Mouse (Mus musculus) spleen, postnatal 14 days (tissue): ENCODE results near the gene Scaf8.
A peak's percentile ranks its signal among the peaks of the same experiment; 100 is the strongest.
"Not testable (repeated sequence)": the region's sequence is repeated elsewhere in the genome, so short reads cannot be mapped to it uniquely, and the experiment has no call there.

Source experiments
- DNase-seq, 2 experiments: peaks; one replicate each; pipeline ENCODE4 v3.0.0; 2021 to 2022; ENCODE audit warnings: low spot score in 2 of 2

Gene Scaf8

DNA sequence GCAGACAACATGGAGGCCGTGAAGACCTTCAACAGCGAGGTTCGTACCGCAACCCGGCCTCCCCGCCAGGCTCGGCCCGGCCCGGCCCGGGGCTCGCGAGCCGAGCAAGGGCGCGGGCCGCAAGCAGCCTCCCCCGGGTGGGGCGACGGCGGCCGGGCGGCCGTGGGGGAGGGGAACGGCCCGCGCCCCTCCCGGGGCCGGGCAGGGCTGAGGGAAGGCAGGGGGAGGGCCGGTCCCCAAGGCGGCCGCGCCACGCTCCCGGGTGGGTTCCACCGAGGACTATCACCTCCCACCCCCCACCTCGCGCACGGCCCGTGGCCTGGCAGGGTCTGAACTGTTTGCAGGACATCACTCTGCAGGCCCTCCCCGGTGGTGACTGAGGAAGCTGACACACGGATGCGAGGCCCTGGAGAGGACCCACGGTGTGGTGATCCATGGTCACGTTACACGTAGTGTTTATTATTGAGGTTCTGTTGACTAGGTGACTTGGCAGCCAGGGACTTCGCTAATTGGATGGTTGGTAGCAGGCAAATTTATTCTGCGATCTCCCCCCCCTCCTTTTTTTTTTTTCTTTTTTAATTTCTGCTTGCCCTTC is 705 bp downstream of the Scaf8 start:
- DNase-seq: peak; percentile 29 to 49

- DNase-seq: not testable (repeated sequence)
Measured at GRCm38 (mm10) chr17:3120949-3121348, 6.2 kb downstream of the Scaf8 start.

GRCm38 (mm10) chr17:3123581-3123980 is 8.8 kb downstream of the Scaf8 start:
- not testable (repeated sequence) for DNase-seq

DNA sequence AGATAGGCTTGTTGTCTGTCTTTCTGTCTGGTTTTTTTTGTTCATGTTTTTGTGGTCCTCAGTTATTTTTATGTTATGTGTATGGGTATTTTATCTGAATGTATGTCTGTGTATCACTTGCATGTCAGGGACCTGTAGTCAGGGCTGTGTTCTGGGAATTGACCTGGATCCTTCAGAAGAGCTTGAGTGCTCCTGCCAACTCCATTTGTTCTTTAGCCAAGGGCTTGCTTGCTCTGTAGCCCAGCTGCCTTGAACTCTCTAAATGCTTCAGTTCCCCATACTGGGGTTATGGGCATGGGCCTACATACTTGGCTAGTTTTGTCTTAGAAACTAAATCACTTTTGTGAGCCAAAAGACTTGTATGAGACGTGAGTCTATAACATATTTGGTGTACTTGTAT is 13.9 kb downstream of the Scaf8 start:
- DNase-seq: no peak

DNA sequence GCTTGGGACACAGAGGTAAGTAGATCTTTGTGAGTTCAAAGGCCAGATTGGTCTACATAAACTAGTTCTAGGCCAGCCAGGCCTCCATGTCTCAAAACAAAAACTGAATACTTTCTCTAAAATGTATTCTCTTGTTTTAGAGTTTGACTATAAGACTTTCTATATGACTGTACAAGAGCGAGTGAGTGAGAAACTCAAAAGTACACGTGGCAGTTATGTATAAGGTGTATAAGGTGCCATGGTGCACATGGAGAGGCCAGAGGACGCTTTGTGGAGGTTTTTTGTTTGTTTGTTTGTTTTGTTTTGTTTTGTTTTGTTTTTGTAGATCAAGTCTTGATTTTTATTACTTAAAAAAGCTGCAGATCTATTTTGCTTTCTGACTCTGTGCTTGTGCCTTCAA is 15.0 kb downstream of the Scaf8 start:
- DNase-seq: no peak

GRCm38 (mm10) chr17:3135346-3135745 is 20.6 kb downstream of the Scaf8 start:
- DNase-seq: no peak

DNA sequence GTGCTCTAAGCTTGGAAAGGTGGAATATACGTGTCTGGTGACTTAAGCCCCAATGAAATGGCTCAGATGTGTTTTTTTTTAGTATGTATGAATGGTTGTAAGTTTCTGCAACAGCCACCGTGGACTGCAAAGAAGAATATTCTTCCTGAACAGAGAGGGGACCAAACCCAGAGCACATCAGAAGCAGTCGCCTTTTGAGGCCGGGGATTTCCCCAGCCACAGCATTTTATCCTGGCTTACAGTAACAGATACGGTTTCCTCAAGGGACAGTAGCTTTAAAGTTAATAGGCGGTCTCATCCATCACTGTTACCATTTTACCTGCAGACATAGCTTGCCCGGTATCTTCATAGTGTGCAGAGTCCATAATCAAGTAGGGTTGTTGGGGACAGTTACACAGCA is 21.4 kb downstream of the Scaf8 start:
- no peak for DNase-seq

DNA sequence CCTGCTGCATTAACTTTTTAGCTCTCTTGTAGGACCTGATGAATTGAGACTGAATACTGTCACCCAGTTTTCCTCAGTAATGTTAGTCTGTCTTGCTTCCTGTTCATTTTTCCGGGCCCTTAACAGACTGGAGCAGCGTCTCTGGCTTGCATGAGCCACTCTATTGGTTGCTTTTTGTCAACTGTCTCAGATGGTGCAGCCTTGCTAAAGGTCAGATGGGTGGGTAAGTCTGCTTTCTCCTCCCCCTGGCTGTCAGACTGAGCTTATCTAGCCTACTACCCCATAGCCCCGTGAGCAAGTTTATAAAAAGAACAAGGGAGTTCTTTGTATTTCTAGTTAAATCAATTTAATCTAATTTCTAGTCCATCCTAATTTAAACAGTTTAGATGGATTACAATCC is 23.6 kb downstream of the Scaf8 start:
- DNase-seq: no peak

DNA sequence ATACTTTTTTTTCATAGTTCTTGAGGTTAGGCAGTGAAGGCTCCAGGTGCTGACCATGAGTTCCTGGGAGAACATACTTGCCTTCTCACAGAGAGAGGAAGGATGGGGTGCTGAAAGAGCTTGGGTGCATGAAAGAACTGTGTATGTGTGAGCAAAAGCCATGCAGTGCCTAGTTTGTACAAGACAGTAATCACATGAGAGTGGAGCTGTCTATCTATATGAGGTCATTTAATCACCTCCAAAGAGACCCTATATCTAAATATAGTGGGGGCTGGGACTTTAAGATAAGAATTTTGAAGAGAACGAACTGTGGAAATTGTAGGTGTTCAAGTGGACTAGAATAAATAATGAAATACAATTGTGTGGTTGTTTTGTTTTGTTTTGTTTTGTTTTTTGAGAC is 25.3 kb downstream of the Scaf8 start:
- DNase-seq: no peak

- no peak for DNase-seq
Measured at GRCm38 (mm10) chr17:3148853-3149252, 34.1 kb downstream of the Scaf8 start.

DNA sequence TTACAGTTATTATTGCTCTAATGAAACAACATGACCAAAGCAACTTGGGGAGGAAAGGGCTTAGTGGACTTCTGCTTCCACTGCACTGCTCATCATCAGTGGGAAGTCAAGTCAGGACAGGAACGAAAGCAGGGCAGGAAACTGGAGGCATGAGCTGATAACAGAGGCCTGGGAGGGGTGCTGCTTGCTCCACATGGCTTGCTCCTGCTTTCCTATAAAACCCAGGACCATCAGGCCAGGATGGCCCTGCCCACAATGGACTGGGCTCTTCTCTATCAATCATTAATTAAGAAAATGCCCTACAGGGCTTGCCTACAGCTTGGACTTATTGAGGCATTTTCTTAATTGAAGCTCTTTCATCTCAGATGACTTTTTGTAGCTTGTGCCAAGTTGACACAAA is 34.8 kb downstream of the Scaf8 start:
- DNase-seq: no peak

GRCm38 (mm10) chr17:3150701-3151100 is 35.9 kb downstream of the Scaf8 start:
- DNase-seq: not testable (repeated sequence)

GRCm38 (mm10) chr17:3151181-3151580 is 36.4 kb downstream of the Scaf8 start:
- DNase-seq: no peak

DNA sequence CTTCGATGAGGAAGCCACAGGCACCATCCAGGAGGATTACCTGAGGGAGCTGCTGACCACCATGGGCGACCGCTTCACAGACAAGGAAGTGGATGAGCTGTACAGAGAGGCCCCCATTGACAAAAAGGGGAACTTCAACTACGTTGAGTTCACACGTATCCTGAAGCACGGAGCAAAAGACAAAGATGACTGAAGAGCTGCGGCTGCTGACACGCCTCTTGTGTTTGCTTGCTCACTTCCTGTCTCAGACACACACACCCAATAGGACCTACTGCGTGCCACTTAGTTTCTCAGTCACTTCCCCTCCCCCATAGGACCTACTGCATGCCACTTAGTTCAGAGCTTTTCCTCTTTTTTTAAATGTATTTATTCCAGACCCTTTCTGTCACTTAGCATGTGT is 41.4 kb downstream of the Scaf8 start:
- not testable (repeated sequence) for DNase-seq

GRCm38 (mm10) chr17:3157016-3157415 is 42.2 kb downstream of the Scaf8 start:
- no peak for DNase-seq

- DNase-seq: no peak
Measured at GRCm38 (mm10) chr17:3162905-3163304, 48.1 kb downstream of the Scaf8 start.

GRCm38 (mm10) chr17:3180425-3180945 is 65.7 kb downstream of the Scaf8 start:
- not testable (repeated sequence) for DNase-seq

GRCm38 (mm10) chr17:3195483-3195882 is 80.7 kb downstream of the Scaf8 start:
- DNase-seq: not testable (repeated sequence)

GRCm38 (mm10) chr17:3200328-3200727 is 85.6 kb downstream of the Scaf8 start:
- DNase-seq: no peak

- DNase-seq: no peak
Measured at GRCm38 (mm10) chr17:3203916-3204315, 89.1 kb downstream of the Scaf8 start.

- no peak for DNase-seq
Measured at GRCm38 (mm10) chr17:3204826-3205405, 90.1 kb downstream of the Scaf8 start.

DNA sequence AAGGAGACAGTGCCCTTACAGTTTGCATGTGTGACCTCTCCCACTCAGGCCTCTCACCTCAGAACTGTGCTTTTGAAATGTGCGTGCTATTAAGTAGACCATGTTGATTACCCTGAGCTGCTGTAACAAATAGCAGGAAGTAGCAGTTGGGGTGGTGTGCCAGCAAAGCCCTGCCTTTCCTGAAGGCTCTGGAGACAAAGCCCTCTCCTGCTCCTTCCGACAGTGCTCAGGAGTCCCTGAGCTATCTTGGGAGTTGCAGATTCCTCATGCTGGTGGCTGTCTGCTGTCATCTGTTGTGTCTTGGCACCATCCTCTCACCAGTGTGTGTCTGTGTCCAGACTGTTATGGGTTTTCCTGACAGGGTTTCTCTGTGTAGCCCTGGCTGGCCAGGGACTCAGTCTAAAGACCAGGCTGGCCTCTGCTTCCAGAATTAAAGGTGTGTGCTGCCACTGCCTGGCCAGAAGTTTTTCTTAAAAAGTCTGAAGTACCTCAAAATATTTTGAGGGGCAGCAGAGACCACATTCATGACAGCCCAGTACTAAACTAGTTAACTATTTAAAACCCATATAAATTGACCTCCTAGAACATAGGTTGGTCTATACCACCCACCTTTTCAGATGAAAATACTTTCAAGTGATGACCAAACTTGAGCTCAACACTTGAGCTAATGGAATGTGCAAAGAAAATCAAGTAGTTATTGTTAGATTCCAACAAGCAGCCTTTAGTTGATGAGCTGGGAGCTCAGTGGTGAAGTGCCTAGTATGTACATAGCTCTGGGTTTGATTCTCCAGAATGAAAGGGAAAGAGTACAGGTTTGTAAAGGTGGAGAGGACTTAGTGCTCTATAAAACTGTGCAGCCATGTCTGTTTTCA is 92.0 kb downstream of the Scaf8 start:
- no peak for DNase-seq
